Mouse (Mus musculus) midbrain, embryonic 14.5 days (tissue): ENCODE measurements at regions not wholly inside any gene's neighbourhood (a gene's known extent, or its start where the extent isn't known, plus 50 kb on each side); places are given as distances from the start of the nearest gene placed in this dataset.

Experiments used
- ATAC-seq: fragments of 200-750 bp; cut with Nextera tagmentation; 2 replicates; pipeline ENCODE4 v1.8.0; 2017; ENCODE audit warnings: moderate number of reproducible peaks, moderate library complexity; ENCODE audit not compliant: low FRiP score, low TSS enrichment
- DNase-seq: peaks from one replicate; pipeline ENCODE4 v3.0.0-alpha.2; 2015
- H3K27ac ChIP-seq: fragments of 300-500 bp; sonication (generic); replicated peaks from 2 replicates; pipeline ENCODE4 v1.5.1; 2014; ENCODE audit warnings: mild to moderate bottlenecking, low read depth, low read length, moderate library complexity
- H3K27me3 ChIP-seq: fragments of 300-500 bp; sonication (generic); 2 replicates; pipeline ENCODE4 v1.6.1; 2014; ENCODE audit warnings: low read length, control low read depth, mixed read lengths; ENCODE audit not compliant: control insufficient read depth, insufficient read depth
- H3K36me3 ChIP-seq: fragments of 300-500 bp; sonication (generic); 2 replicates; pipeline ENCODE4 v1.6.1; 2014; ENCODE audit warnings: low read length, control low read depth; ENCODE audit not compliant: control insufficient read depth, insufficient read depth
- H3K4me1 ChIP-seq: fragments of 300-500 bp; sonication (generic); 2 replicates; pipeline ENCODE4 v1.6.1; 2014; ENCODE audit warnings: mild to moderate bottlenecking, antibody characterized with exemption, low read length, control low read depth; ENCODE audit not compliant: control insufficient read depth, insufficient read depth
- H3K4me2 ChIP-seq: fragments of 300-500 bp; sonication (generic); 2 replicates; pipeline ENCODE4 v1.6.1; 2014; ENCODE audit warnings: mild to moderate bottlenecking, low read length, moderate library complexity
- H3K4me3 ChIP-seq: fragments of 300-500 bp; sonication (generic); replicated peaks from 2 replicates; pipeline ENCODE4 v1.5.1; 2014; ENCODE audit warnings: low read depth, low read length
- H3K9ac ChIP-seq: fragments of 300-500 bp; sonication (generic); replicated peaks from 2 replicates; pipeline ENCODE4 v1.6.1; 2014; ENCODE audit warnings: mild to moderate bottlenecking, low read length, moderate library complexity
- H3K9me3 ChIP-seq: fragments of 300-500 bp; sonication (generic); 2 replicates; pipeline ENCODE4 v1.6.1; 2016; ENCODE audit warnings: low read length, control low read depth, mixed read lengths; ENCODE audit not compliant: control insufficient read depth
- WGBS: fragments of 180-500 bp; shearing (Covaris S2); extraction: QIAGEN DNeasy Blood & Tissue Kit; methylation state at CpG from one replicate; pipeline ENCODE4 v1.1.7; 2014; 5-methylcytosine and 5-hydroxymethylcytosine counted together

- DNase-seq (no peak), ATAC-seq (no peak)
- H3K9ac ChIP-seq = no peak overlapping the region
- no peak overlapping the region for H3K27ac ChIP-seq
- no peaks in the 10 kb centered on the region for H3K9me3 ChIP-seq
- H3K27me3 ChIP-seq = no peaks in the 10 kb centered on the region
- no peak overlapping the region for H3K4me2 ChIP-seq
- H3K4me3 ChIP-seq = no peak overlapping the region
- no peaks in the 10 kb centered on the region for H3K36me3 ChIP-seq
- 53% methylated on average over 1 of the region's 1 CpGs for WGBS
- H3K4me1 ChIP-seq = 0 out of 2 replicates have a peak, but pooled peaks cover 2% of the 10 kb centered on the region
These were observed 512.7 kb downstream of the Tmem38b start for GRCm38 (mm10) chr4:54338556-54338955.

GRCm38 (mm10) chr4:54340106-54340505 lies 514.3 kb downstream of the Tmem38b start:
- no peak overlapping the region for H3K4me2 ChIP-seq
- no peaks in the 10 kb centered on the region for H3K36me3 ChIP-seq
- no peak overlapping the region for H3K9ac ChIP-seq
- ATAC-seq = no peak
- 96% methylated on average over 1 of the region's 1 CpGs for WGBS
- no peak overlapping the region for H3K4me3 ChIP-seq
- no peak for DNase-seq
- H3K9me3 ChIP-seq = no peaks in the 10 kb centered on the region
- no peaks in the 10 kb centered on the region for H3K4me1 ChIP-seq
- no peak overlapping the region for H3K27ac ChIP-seq
- no peaks in the 10 kb centered on the region for H3K27me3 ChIP-seq

DNA sequence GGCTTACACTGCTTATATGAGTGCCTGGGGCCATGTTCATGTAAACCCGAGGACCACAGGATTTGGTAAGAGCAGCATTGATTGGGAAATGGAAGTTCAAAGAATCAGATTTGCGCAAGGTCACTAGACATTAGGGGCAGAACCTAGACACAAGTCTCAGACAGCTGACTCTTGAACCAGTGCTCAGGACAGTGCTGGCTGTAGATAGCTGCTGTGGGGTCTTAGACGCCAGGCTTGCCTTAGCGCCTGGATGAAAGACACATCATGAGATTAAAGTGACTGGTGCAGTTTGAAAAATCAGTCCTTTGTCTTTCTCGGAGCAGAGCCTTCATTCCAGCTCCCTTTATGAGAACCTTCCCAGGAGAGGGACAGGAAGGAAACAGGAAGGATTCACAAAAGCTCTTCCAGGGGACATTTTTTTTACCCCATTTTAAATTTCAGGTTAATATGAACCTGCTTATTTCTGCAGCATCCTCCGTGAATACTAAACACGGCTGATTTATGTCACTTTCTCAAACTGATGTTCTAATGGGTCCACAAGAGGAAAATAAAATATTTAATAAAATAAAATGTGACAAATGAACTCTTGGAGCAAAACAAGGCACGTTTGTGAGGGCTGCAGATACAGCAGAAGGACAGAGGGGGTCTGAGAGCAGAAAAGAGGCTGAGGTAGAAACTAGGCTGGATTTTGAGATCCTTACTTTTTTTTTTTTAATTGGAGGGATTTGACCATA lies 528.0 kb downstream of the Tmem38b start:
- peaks cover 4% of the 10 kb centered on the region; the same call in 1 of the 2 replicates for H3K9me3 ChIP-seq
- peak overlapping the region; percentile 64 for H3K27ac ChIP-seq
- H3K4me2 ChIP-seq = no peak overlapping the region
- no peak overlapping the region for H3K9ac ChIP-seq
- 45% methylated on average over 8 of the region's 8 CpGs for WGBS
- no peak overlapping the region for H3K4me3 ChIP-seq
- no peak for ATAC-seq
- no peaks in the 10 kb centered on the region for H3K36me3 ChIP-seq
- no peaks in the 10 kb centered on the region for H3K27me3 ChIP-seq
- DNase-seq = peak; percentile 20
- H3K4me1 ChIP-seq = peaks cover 9% of the 10 kb centered on the region; the same call in 1 of the 2 replicates

DNA sequence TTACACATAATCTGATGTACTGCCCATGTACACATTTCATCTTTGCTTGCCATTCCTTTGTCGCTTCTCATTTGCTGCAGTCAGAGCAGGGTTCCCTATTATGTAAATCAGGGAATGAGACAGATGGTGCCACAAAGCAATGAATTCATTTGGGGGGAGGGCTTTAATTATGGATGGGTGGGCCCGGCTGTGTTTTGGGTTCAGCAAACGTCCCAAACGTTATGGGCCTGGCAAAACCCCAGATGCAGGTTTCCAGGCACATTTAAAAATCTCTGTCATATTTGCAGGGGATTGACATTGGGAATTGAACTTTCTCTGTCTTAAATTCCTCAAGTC lies 528.5 kb downstream of the Tmem38b start:
- H3K9me3 ChIP-seq = peaks cover 4% of the 10 kb centered on the region; the same call in 1 of the 2 replicates
- peaks cover 9% of the 10 kb centered on the region; the same call in 1 of the 2 replicates for H3K4me1 ChIP-seq
- no peaks in the 10 kb centered on the region for H3K36me3 ChIP-seq
- no peaks in the 10 kb centered on the region for H3K27me3 ChIP-seq
- no peak overlapping the region for H3K4me2 ChIP-seq
- H3K27ac ChIP-seq = peak overlapping the region; percentile 64; the same call in 1 of the 2 replicates
- no peak overlapping the region for H3K9ac ChIP-seq
- WGBS = 7% methylated on average over 4 of the region's 4 CpGs
- ATAC-seq (peak; percentile 60; the same call in 1 of the 2 replicates), DNase-seq (peak; percentile 59)
- H3K4me3 ChIP-seq = no peak overlapping the region

DNA sequence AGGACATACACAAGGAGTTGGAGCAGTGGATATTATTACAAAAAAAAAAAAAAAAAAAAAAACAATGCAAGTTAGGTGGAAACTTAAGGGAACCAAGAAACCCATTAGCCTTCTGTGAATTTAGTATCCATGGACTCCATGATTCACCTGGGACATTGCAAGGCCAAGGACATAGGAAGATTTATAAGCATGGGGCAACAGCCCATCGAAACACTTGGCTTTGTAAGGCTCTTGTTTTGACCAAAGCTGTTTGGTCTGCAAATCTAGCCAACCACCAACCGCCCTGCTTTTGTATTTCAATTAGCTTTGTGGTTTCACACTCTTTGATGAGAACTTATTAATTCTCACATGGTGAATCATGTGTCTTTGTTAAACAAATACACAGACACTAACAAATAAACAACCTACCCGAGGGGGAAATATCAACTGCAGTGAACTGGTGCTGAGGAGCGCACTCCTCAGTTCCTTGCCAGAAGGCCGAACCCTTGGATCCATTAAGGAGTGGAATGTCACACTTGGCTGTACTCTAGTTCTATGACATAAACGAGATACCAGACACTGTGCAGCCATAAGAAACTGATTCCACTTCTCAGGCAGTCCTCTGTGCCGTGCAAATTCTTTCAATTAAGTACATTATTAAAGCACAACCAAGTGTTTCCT lies 529.7 kb downstream of the Tmem38b start:
- Histone ChIP-seq H3K4me1 (peaks cover 9% of the 10 kb centered on the region; the same call in 1 of the 2 replicates), H3K4me3 (no peak overlapping the region), H3K9ac (no peak overlapping the region), H3K27ac (no peak overlapping the region), H3K4me2 (no peak overlapping the region), H3K36me3 (no peaks in the 10 kb centered on the region), H3K27me3 (no peaks in the 10 kb centered on the region), H3K9me3 (peaks cover 4% of the 10 kb centered on the region; the same call in 1 of the 2 replicates)
- 85% methylated on average over 7 of the region's 7 CpGs for WGBS
- no peak for DNase-seq
- ATAC-seq = no peak

DNA sequence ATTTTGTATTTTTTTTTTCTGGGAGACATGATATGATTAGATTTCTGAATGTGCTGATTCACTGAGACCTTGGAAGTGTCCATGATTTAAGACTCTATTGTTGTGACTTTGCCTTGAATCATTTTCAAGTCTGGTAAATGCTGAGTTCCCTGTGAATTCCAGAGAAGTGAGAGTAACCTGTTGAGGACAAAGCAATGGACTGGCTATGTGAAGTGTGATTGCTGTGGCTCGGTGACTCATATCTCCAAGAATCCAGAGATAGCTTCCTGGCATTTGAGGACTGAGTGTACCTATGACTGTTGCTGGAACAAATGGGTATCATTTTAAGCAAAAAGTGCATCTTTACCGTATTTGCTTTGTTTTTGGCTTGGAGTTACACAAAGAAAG lies 530.2 kb downstream of the Tmem38b start:
- Histone ChIP-seq H3K9ac (no peak overlapping the region), H3K27ac (no peak overlapping the region), H3K4me1 (peaks cover 9% of the 10 kb centered on the region; the same call in 1 of the 2 replicates), H3K36me3 (no peaks in the 10 kb centered on the region), H3K4me3 (no peak overlapping the region), H3K4me2 (no peak overlapping the region), H3K9me3 (peaks cover 4% of the 10 kb centered on the region; the same call in 1 of the 2 replicates), H3K27me3 (no peaks in the 10 kb centered on the region)
- DNase-seq (no peak), ATAC-seq (no peak)
- 97% methylated on average over 2 of the region's 2 CpGs for WGBS

GRCm38 (mm10) chr4:54370909-54371308 lies 545.1 kb downstream of the Tmem38b start:
- ATAC-seq = no peak
- 41% methylated on average over 3 of the region's 3 CpGs for WGBS
- Histone ChIP-seq H3K9me3 (no peaks in the 10 kb centered on the region), H3K4me1 (no peaks in the 10 kb centered on the region), H3K4me3 (no peak overlapping the region), H3K9ac (no peak overlapping the region), H3K36me3 (no peaks in the 10 kb centered on the region), H3K27ac (peak overlapping the region; percentile 26; the same call in 1 of the 2 replicates), H3K27me3 (no peaks in the 10 kb centered on the region), H3K4me2 (no peak overlapping the region)
- DNase-seq = no peak

GRCm38 (mm10) chr4:54371418-54371957 lies 545.6 kb downstream of the Tmem38b start:
- Histone ChIP-seq H3K27me3 (no peaks in the 10 kb centered on the region), H3K27ac (peak overlapping the region; percentile 26; the same call in 1 of the 2 replicates), H3K9me3 (no peaks in the 10 kb centered on the region), H3K9ac (no peak overlapping the region), H3K4me2 (no peak overlapping the region), H3K4me3 (no peak overlapping the region), H3K36me3 (no peaks in the 10 kb centered on the region), H3K4me1 (no peaks in the 10 kb centered on the region)
- ATAC-seq (peak; percentile 79), DNase-seq (peak; percentile 70)
- WGBS = 7% methylated on average over 7 of the region's 7 CpGs
